In the genomic region with DNA sequence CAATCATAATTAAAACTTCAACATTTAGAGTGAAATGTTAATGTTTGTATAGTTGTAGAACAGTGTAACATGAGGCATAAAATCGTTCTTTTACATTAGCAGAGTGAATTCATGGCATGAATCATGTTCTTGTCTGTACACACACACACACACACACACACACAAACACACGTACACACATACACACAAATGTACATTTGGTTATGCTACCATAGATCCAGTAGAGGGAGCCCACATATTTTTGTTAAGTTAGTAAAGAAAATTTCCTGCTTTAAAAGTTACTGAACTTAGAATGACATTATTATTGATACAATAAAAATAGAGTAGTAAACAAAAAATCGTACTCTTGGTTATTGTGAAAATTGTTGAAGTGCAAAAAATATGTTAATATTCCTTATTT, we compare ENCODE assay signal across 14 mouse cellular contexts. TPM values are rescaled to one million over a fixed set of nuclear protein-coding genes. Genes with fewer than 3 reads are reported as not detected.
DNase-seq lines count a peak whose midpoint lies in the region; ATAC-seq and TF ChIP-seq lines count a peak whose summit lies in the region.
"Had no signal": no experiment of that assay in that cellular context is flagged by ENCODE, and none has a peak within 500 bp of the region (broad histone marks: within the 10 kb centered on the region; RNA-seq: fewer than 3 reads in every experiment).

No protein-coding gene starts in this region.

- no peak overlapping the region for H3K4me3 ChIP-seq in layer of hippocampus, adult 2 months

- TF ChIP-seq CTCF in layer of hippocampus, adult 2 months (conservative IDR thresholded peaks at IDR 0.05): peak; percentile 77

- ATAC-seq in CD4-positive, CD25-positive, alpha-beta regulatory T cell, adult 4 months: peak; percentile 58
- peak; percentile 55 for ATAC-seq in megakaryocyte progenitor cell, adult 5-6 weeks (replicated peaks; ENCODE audit: poor library complexity)

- H3K27ac ChIP-seq in layer of hippocampus, adult 2 months: no peak overlapping the region

- peak; percentile 41 for DNase-seq in embryo, embryonic 11 days
- DNase-seq in embryo, embryonic 10 days (ENCODE audit: low spot score): no peak
- DNase-seq in layer of hippocampus, adult 2 months (ENCODE audit: low spot score in 2 of 2): no peak
- no peak for DNase-seq in layer of hippocampus, postnatal 14 days (ENCODE audit: low spot score in 2 of 2)
- no peak for DNase-seq in adrenal gland, postnatal 14 days
- no peak for DNase-seq in gastrocnemius, postnatal 25 days
- DNase-seq: heart, postnatal 4 days; kidney, adult 9 months; layer of hippocampus, postnatal 36 days; lung, postnatal 4 days; spleen, adult 18-20 months; thymus, adult 18-20 months had no signal

RNA-seq across cellular contexts. Expression of a gene that starts 7.7 kb away (rescaled TPM):
- 10 to 100 TPM; 58.6 to 67.0 TPM for total RNA-seq in layer of hippocampus, adult 2 months (2021)
- 10 to 100 TPM; 58.1 to 60.8 TPM for total RNA-seq in layer of hippocampus, postnatal 14 days (2021)
- 10 to 100 TPM; 38.5 to 46.9 TPM for polyA plus RNA-seq in CD4-positive, CD25-positive, alpha-beta regulatory T cell, adult 4 months (2017; shearing (Covaris generic))
- total RNA-seq in megakaryocyte progenitor cell, adult 5-6 weeks (2015): 69.1 and 80.4 TPM in 2 replicates
- 52.9 and 70.6 TPM in 2 replicates for total RNA-seq in megakaryocyte progenitor cell, adult 5-6 weeks (2017)
- 43.5 and 48.2 TPM in 2 replicates for total RNA-seq in adrenal gland, postnatal 14 days (2021)
- total RNA-seq in gastrocnemius, postnatal 25 days (2021): 10 to 100 TPM; 16.6 to 17.0 TPM
